Mouse (Mus musculus) E14TG2a.4 (cell line): ENCODE results near the gene Gimap7.

Source experiments
- CTCF ChIP-seq: conservative IDR thresholded peaks from 2 replicates; pipeline ENCODE4 v1.5.1; 2014; ENCODE audit warnings: low read length
- NANOG ChIP-seq: IDR thresholded peaks from 2 replicates; pipeline ENCODE4 v1.6.1; 2014; ENCODE audit warnings: borderline replicate concordance, low read length, mixed read lengths

DNA sequence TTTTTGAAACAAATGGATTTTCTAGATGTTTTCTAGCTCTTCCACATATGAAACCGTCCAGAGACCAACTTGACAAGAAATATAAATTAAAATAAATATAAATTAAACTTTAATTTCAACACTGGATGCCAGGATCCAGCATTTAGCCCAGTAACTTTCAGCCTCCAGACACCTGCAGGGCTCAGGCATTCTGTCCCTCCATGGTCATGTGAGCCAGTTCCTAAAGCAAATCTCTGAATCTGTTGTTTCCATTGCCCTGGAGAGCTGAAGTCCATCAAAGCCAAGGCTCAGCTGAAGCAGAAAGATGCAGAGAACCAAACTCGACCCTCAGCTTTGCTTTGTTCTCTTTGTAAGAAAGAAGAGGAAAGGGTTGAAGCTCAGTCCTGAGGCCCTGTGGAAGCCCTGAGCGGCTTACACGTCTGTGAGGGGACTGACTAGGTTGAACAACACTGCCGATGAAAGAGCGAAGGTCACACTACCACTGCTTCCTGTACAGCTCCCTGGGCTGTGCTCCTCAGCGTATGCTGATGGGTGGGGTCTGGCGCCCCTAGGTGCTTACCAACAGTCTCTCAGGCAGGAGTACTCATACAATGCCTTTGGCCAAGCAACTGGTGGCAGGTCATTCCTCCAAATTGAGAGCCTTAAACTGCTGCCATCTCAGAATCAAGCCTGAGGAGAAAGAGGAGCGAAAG is 49.9 kb downstream of the Gimap7 start:
- no peak for TF ChIP-seq CTCF
- no peak for TF ChIP-seq NANOG
